Mouse (Mus musculus): ENCODE measurements around the gene Vps9d1. TPM values are rescaled to one million over a fixed set of nuclear protein-coding genes. Genes with fewer than 3 reads are reported as not detected.
A peak's percentile ranks its signal among the peaks of the same experiment; 100 is the strongest.
"Not testable (repeated sequence)": the region's sequence is repeated elsewhere in the genome, so short reads cannot be mapped to it uniquely, and the experiment has no call there.

The Vps9d1 gene
- 10 to 100 TPM; 58.4 to 63.4 TPM for total RNA-seq (2021)
- long read RNA-seq, transcript Vps9d1-203 (15 exons, 2,952 nt): major isoform, 9 of 48 reads
- long read RNA-seq, partial matches to known transcripts: 23 of 48 reads
- long read RNA-seq, other reads (novel, unspliced or antisense): 15 of 48 reads

- DNase-seq (ENCODE audit: low spot score in 2 of 2): peak; percentile 87 to 92
Observed at GRCm38 (mm10) chr8:123254099-123254885, at the start of gene Vps9d1, which contains the start of gene Zfp276. TSS of gene Vps9d1 (minus strand) at chr8:123254348. TSS of gene Zfp276 (plus strand) at chr8:123254195.

GRCm38 (mm10) chr8:123298301-123298700 is 44.2 kb upstream of the Vps9d1 start:
- no peak for DNase-seq (ENCODE audit: low spot score in 2 of 2)

- DNase-seq (ENCODE audit: low spot score in 2 of 2): no peak
Observed at GRCm38 (mm10) chr8:123292785-123293184, 38.6 kb upstream of the Vps9d1 start.

DNA sequence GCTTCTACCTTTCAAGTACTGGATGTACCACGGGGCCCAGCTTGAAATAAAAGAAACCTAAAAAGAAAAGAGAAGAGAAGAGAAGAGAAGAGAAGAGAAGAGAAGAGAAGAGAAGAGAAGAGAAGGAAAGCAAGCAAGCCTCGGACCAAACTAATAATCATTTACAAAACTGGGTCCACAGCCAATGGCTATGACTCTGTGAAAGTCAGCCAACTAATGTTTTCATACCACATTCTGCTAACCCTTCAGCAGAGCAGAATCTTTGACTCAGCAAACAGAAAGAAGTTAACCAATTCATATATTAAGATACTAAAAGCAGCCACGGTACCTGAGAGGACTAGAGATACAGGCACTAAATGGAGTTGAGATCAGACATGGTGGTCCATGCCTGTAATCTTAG is 38.1 kb upstream of the Vps9d1 start:
- DNase-seq (ENCODE audit: low spot score in 2 of 2): no peak

- no peak for DNase-seq (ENCODE audit: low spot score in 2 of 2)
Observed at GRCm38 (mm10) chr8:123291716-123292115, 37.6 kb upstream of the Vps9d1 start.

GRCm38 (mm10) chr8:123290679-123291078 is 36.5 kb upstream of the Vps9d1 start:
- DNase-seq (ENCODE audit: low spot score in 2 of 2): no peak

- DNase-seq (ENCODE audit: low spot score in 2 of 2): peak; percentile 52 to 57
Observed at GRCm38 (mm10) chr8:123290166-123290565, 36.0 kb upstream of the Vps9d1 start.

DNA sequence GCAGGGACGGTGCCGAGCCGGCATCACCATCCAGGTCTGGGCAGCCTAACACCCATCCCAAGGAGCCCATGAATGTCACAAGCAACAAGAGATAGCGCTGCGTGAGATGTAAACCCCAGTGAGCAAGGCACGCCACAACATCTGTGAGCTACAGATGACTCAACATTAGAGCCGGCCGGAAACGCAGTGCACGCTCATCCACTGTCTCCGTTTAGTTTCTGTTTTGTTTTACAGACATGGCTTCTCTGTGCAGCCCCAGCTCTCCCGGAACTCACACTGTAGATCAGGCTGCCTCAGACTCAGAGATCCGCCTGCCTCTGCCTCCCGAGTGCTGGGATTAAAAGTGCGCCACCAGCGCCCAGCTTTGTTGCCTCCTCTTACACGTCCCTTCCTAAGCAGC is 33.2 kb upstream of the Vps9d1 start:
- no peak for DNase-seq (ENCODE audit: low spot score in 2 of 2)

DNA sequence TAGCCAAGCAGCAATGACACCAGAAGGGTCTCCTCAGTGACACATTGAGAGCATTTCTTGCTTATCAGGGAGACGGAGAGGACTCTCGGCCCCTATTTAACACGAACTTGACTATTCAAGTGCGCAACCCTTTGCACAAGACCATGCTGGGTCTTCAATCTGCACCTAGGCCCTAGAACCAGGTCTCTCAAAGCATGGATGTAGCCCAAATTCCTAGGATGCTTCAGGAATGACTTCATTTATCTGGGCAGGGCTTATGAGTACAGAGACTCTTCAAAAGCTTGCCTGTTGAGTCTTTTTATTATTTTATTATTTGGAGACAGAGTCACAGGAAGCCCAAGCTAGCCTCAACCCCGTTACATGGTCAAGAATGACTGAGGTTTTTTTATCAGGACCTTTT is 30.3 kb upstream of the Vps9d1 start:
- DNase-seq (ENCODE audit: low spot score in 2 of 2): no peak

GRCm38 (mm10) chr8:123283991-123284390 is 29.8 kb upstream of the Vps9d1 start:
- DNase-seq (ENCODE audit: low spot score in 2 of 2): no peak

GRCm38 (mm10) chr8:123282994-123283393 is 28.8 kb upstream of the Vps9d1 start:
- DNase-seq (ENCODE audit: low spot score in 2 of 2): not testable (repeated sequence)

DNA sequence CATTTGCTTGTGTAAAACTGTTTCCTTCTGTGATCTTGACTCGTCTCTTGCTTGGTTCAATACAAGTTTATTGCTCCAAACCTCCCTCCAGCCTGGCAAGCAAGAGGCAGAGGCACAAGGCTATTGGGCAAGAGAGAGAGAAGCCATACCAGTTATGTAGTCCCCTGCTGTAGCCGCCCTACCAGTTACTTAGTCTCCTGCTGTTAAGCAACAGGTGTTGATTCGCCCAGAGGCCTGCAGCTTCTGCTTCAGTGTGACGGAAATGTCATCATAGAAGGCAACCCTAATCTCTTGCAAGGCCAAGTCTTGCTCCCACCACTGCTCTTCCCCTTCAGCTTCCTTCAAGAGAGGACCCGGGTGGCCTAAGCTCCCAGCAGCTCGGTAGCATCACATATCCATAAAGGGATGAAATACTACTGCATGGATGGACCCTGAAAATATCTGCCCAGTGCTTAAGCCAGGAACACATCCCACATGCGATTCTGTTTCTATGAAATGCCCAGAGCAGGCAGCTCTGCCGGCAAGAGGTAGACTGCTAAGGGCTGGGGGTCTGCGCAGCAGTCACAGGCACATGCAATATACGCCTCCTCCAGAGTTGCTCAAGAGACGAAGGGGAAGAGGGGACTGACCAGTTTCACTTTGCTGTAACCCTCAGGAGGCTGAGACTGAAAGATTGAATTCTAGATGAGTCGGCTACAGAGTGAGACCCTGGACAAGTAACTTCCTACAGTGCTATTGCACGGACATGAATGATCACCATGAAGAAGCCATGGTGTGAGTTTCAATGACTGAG is 26.4 kb upstream of the Vps9d1 start:
- no peak for DNase-seq (ENCODE audit: low spot score in 2 of 2)

DNA sequence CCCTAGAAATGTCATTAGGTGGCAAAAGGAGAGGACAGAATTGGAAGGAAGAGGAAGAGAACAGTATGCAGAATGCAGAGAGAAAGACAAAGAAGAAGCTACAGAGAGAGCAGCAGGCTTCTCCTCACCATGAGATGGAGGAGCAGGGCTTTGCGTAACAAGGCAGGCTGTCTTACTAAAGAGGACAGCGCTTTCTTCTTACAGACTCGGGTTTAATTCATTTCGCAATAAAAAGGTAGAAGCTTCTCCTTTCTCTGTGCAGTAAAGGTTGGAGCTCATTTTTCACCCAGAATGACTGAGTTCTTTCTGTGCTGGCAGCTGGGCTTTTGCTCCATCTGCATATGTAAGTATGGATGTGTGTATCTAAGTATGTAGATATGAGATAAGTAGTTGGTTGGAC is 25.7 kb upstream of the Vps9d1 start:
- DNase-seq (ENCODE audit: low spot score in 2 of 2): no peak

DNA sequence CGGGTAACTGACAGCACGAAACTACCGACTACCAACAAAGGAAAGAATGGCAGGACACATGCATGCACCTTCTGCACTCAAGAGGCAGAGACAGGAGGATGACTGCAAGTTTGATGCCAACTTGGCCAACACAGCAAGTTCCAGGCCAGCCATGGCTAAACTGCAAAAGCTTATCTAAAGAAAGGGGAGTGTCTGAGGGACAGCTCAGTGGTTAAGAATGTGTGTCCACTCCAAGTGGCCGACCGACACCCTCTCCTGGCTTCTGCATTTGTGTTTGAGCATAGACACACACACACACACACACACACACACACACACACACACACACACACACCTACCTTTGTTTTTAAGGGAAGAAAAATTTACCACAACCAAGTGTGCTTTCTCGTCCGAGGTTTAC is 24.3 kb upstream of the Vps9d1 start:
- DNase-seq (ENCODE audit: low spot score in 2 of 2): no peak

DNA sequence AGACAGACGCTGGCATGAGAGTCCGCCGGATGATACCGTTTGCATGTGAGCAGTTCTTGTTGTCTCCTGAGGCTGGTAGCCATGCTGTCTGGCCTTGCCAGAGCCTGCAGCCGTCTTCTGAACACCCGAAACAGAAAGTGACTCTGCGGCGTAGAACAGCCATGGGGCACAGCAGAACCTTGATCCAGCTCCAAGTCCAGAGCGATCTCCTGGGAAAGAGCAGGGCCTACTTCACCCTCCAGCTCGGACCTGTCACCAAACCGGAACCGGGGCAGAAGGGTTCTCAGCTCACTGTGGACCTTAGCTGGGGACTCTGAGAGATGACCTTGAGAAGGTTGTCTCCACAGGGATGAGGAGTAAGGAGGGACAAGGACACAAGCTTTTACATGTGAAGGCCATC is 20.9 kb upstream of the Vps9d1 start:
- no peak for DNase-seq (ENCODE audit: low spot score in 2 of 2)

- DNase-seq (ENCODE audit: low spot score in 2 of 2): no peak
Observed at GRCm38 (mm10) chr8:123274447-123274846, 20.3 kb upstream of the Vps9d1 start.

DNA sequence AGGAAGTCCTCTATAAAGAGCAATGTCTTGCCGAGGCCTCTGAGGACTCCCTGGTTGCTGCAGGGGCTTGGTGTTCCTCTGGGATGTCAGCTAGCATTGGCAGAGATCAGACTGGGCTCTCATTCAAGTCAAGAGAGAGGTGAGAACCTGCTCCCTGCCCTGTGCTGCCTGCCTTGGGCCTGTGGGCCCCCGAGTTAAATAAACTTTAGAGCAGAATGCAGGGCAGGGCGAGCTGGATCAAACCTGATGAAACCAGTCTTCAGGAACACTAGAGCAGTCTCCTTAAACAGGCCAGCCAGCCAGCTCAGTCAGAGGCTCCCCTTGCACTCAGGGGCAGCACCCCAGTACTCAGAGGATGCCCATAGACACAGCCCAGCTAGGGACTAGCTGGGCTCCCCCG is 17.8 kb upstream of the Vps9d1 start:
- DNase-seq (ENCODE audit: low spot score in 2 of 2): no peak

DNA sequence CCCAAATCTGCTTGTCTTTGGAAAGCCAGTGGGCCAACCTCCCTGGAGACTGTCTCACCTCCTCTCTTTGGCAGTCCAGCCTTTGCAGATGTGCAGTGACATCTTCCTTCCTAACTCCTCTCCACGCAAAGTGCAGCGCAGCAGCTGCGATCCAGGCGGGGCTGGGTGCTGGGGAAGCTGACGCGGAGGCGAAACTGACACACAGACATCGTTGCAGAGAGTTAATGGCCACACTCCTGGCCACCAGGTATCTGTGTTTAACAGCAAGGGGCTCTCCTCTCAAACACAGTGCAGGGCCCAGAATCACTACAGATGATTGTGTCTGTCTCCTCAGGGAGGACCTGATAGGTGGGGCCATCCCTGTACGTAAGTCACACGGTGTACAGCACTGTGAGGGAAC is 17.0 kb upstream of the Vps9d1 start:
- DNase-seq (ENCODE audit: low spot score in 2 of 2): no peak

- DNase-seq (ENCODE audit: low spot score in 2 of 2): no peak
Observed at GRCm38 (mm10) chr8:123267926-123268656, 13.9 kb upstream of the Vps9d1 start.

GRCm38 (mm10) chr8:123257593-123257992 is 3.4 kb upstream of the Vps9d1 start:
- DNase-seq (ENCODE audit: low spot score in 2 of 2): not testable (repeated sequence)

DNA sequence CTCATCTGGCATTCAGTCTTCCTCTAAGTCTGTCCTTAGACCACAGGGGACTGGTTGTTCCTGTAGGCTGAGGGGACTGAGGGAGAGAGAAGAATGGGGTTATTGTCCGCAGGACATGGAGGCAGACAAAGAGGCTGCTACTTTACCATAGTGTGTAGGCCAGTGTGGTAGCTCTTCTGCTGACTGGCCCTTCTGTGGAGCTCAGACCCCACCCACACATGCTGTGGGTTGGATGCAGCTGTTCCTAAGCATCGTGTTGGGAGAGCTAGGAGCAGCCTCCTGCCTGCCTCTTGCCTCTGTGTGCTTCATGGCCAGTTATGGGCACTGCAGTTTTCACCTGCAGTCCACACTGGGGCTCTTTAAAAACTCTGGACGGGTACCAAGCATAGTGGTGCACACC is 3.0 kb upstream of the Vps9d1 start:
- no peak for DNase-seq (ENCODE audit: low spot score in 2 of 2)
